Mouse (Mus musculus) ES-Bruce4 (cell line): ENCODE measurements at regions not wholly inside any gene's neighbourhood (a gene's known extent, or its start where the extent isn't known, plus 50 kb on each side); places are given as distances from the start of the nearest gene placed in this dataset.

Experiments
- CTCF ChIP-seq: IDR thresholded peaks from one replicate; pipeline ENCODE4 v1.8.1; 2011; ENCODE audit warnings: low read depth, low read length
- POLR2A ChIP-seq: IDR thresholded peaks from one replicate; pipeline ENCODE4 v1.8.1; 2011; ENCODE audit warnings: low read length; ENCODE audit not compliant: insufficient read depth

DNA sequence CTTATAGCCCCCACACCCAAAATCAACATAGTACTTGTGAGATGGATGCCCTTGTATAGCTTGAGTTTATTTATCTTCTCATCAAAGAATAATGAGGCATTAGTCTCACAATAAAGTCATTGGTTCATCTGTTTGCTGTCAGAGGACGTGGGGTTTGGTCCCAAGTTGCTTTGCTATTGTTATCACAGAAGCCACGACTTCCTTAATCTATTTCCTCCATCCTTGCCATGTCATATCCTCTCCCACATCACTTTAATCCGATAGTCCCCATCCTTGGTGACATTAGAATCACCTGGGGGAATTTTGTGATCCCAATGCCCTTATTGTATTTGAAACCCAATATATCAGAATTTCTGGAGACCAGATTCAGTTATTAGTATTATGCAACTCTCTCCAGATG, 246.8 kb downstream of the Kcnj2 start:
- TF ChIP-seq CTCF (no peak), POLR2A (no peak)
